Mouse (Mus musculus) layer of hippocampus, adult 8-10 months (tissue): ENCODE measurements around the gene Ring1. TPM values are rescaled to one million over a fixed set of nuclear protein-coding genes. Genes with fewer than 3 reads are reported as not detected.
"Not testable (repeated sequence)": the region's sequence is repeated elsewhere in the genome, so short reads cannot be mapped to it uniquely, and the experiment has no call there.

Experiments used
- DNase-seq, 2 experiments: peaks; one replicate each; pipeline ENCODE4 v3.0.0; 2022; ENCODE audit warnings: low spot score in 2 of 2
- microRNA-seq, 2 experiments: library from miRNA; unstranded; fragments of <30 nt; microRNA quantifications; one replicate each; pipeline ENCODE4 v1.2.0; 2022
- total RNA-seq, 4 experiments: library from RNA; stranded (reverse); gene quantifications; 2 replicates each; pipeline ENCODE4 v1.2.4; 2022

Gene Ring1
- total RNA-seq, 4 experiments from 2014 or later, result 34.8 to 44.1 (median 42.7) TPM

GRCm38 (mm10) chr17:33997025-33997424 is 27.5 kb downstream of the Ring1 start:
- DNase-seq, result not testable (repeated sequence)

GRCm38 (mm10) chr17:33995651-33996050 is 28.8 kb downstream of the Ring1 start:
- no peak for DNase-seq

DNA sequence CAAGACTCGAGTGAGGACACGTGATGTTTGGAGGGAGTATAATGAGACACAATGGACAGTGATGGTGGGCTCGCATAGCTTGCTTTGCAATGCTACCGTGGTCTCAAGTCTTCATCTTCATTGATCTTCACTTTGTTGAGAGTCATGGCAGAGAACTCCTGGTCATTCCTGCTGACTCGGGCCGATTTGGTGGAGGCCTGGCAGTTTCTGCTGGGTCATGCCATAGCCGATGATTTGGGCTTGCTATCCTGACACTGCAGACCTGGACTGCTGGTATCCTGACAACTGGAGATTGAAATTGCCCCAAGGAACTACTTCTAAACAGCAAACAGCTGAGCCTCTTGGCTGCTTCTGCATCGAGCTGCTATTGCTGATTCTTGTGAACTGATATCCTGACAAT is 29.5 kb downstream of the Ring1 start:
- DNase-seq, result no peak

DNA sequence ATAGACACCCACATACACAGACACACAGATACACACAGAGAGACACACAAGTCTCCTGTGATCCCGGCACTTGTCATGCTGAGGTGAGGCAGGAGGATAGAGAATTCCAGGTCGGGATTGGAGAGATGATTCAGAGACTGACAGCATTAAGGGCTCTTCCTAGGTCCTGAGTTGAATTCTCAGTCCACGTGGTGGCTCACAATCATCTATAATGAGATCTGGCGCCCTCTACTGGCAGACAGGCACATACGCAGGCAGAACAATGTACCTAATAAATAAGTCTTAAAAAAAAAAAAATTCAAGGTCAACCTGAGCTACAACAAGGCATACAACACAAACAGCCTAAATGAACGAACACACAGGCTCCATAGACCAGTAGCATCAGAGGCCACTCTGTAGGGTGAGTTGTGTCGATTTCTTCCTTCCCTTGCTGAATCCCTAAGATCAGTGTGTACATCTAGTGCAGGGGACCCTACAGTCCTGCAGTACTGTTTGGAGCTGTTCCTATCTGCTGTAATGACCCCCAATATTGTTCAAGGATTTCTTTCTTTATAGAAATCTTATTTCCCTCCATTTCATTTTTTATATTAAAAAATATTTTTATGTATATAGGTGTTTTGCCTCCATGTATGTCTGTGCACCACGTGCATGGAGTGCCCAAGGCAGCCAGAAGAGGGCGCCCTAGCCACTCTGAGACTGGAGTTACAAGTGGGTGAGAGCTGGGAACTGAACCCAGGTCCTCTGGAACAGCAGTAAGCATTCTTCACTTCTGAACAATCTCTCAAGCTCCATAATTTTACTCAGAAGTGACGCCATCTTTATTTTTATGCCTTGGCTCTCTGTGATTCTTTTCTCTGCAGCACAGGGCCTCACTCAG is 32.5 kb downstream of the Ring1 start:
- no peak for DNase-seq

DNA sequence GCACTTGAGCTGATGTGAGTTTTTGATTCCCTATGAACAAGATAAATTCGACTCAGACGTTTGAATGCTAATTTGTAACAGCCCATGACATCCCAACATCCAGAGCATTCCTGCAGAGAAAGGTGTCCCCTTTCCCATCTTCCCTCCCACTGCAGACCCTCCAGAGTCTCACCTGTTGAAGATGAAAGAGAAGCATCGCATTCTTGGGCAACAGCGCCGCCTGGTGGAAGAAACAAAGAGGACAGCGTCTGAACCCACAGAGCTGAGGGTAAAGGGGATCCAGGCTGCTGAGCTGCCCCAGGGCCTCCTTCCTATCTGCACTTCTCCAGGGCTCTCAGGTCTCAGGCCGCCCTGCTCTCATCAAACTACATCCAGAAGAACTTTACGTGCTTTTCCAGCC is 42.3 kb downstream of the Ring1 start:
- DNase-seq, result peak in 1 of 2 experiments; percentile 60

- peak; percentile 92 for DNase-seq
Measured at GRCm38 (mm10) chr17:33981192-33981909, 43.1 kb downstream of the Ring1 start.

DNA sequence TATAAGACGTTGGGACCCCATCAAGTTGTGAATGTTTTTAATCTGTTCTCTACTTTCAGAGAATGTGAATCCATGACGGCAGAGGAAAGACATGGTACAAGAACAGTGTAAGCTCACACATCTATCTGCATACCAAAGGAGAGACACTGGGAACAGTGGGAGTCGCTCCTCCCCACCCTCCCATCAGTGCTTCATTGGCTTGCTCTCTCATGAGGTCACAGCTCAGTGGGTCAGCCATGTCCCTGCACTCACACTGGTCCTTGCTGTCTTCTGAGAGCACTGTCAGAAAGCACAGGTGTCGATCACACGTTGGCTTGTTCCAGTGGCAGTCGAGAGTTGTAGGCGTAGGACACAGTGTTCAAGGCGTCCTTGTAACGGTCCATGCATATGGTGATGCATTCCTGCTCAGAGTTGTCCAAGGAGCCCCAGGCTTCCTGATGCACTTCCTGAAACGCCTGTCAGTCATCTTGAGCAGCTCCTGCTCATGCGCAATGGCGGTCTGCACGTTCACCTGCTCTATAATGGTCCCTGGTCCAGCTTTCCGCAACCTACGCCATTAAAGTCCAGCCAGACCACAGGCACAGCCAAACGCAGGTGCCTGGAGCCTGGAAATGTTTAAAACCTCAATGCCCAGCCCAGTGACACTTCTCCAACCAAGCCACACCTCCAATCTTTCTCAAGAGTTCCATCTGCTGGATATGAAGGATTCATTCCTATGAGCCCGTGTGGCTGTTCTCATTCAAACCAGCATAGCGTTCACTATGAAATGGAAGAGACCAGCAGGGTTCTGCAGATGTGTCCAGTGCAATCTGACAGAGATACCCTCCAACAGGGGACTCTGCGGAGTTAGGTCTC is 44.1 kb downstream of the Ring1 start:
- no peak for DNase-seq

DNA sequence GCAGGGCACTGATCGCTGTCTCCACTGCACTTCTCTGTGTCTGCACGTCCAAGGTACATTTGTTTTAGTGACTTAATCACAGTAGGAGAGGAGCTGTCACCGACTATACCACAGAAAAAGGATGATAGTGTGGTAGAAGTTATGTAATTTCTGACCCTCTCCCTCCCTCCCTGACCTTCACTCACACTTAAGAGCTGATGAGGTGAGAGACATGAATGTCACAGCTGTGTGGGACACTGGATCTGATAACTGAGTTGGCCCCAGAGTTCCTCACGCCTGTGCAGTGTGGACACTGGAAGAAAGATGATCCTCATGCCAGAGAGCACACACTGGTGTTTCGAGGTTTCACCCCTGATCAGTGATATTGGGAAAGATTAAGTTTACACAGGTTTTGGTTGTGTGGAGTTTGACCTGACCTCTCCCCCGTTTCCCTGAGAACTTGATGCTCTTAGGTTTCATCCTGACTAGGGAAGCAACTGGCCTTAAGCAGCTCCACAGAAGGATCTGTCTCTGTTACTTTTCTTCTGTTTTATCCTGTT is 44.9 kb downstream of the Ring1 start:
- DNase-seq, result no peak

DNA sequence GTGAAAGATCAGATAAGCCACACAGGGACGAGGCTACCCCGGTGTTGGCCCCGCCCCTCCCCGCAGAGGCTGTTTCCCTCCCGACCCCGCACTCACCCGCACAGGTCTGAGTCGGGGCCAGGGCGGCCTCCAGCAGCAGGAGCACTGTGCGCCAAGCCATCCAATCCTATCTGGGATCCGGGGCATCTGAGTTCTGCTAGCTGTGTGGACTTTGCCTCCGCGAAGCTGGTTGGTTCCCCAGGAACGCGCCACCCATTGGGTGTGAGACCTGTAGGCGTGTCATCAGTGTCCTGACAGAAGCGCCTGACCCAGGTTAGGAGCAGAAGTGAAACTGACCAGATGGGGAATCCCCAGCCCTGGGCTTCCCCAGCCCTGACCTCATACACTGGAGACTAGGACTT is 45.8 kb downstream of the Ring1 start:
- DNase-seq, result peak in 1 of 2 experiments; percentile 29

DNA sequence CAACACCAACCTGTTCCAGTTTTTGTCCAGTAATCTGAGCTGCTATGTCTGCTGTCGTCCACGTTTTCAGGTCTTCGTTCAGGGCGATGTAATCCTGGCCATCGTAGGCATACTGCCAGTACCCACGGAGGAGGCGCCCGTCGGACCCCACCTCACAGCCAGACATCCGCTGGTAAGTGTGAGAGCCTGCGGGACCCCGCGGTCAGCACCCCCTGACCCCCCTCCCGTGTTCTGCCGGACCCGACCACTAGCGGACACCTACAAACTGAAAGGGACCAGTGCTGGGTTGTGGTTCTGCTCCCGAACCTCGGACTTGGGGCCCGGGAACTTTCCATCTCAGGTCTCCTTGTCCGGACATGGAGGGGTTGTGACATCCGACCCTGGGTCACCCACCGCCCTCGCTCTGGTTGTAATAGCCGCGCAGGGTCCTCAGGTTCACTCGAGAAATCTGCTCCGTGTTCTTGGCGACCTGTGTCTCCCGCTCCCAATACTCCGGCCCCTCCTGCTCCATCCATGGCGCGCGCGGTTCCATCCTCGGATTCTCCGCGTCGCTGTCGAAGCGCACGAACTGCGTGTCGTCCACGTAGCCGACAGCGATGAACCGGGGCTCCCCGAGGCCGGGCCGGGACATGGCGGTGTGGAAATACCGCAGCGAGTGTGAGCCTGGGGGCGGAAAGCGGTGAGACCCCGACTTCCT is 46.5 kb downstream of the Ring1 start:
- no peak for DNase-seq

- no peak for DNase-seq
Measured at GRCm38 (mm10) chr17:33973572-33973971, 50.9 kb downstream of the Ring1 start.

- no peak for DNase-seq
Measured at GRCm38 (mm10) chr17:33972691-33973090, 51.8 kb downstream of the Ring1 start.

Small RNA genes within 50 kb of the gene (microRNA-seq; reads per million reads assigned to microRNA genes)
- gene Mir219a-1, result 0 reads per million in 2 experiments
- gene Mir219c, result 0 reads per million in 2 experiments

Other genes starting within 250 kb of the Ring1 start
- 1 to 10 TPM; 1.7 to 3.0 (median 2.2) TPM for gene Angptl4, start 242.8 kb downstream of the Ring1 start, total RNA-seq
- gene Kank3, start 214.2 kb downstream of the Ring1 start, total RNA-seq, result 10 to 100 TPM; 26.9 to 41.2 (median 31.4) TPM
- 100 to 1,000 TPM; 686 to 890 (median 782) TPM for gene Rps28, start 200.1 kb downstream of the Ring1 start, total RNA-seq
- gene Ndufa7, start 200.1 kb downstream of the Ring1 start, total RNA-seq, result 100 to 1,000 TPM; 196 to 215 (median 203) TPM
- gene Cd320, start 181.6 kb downstream of the Ring1 start, total RNA-seq, result 10 to 100 TPM; 22.8 to 26.0 (median 25.1) TPM
- gene Gm7029, start 150.8 kb downstream of the Ring1 start, total RNA-seq, result not detected
- 1 to 10 TPM; 1.9 to 2.6 (median 2.5) TPM for gene Kifc1, start 134.0 kb downstream of the Ring1 start, total RNA-seq
- gene Platr17, start 119.5 kb downstream of the Ring1 start, total RNA-seq, result 1 to 10 TPM in 2 of 4 experiments, not detected in 2; 1.4 to 1.8 TPM
- 10 to 100 TPM; 24.2 to 27.1 (median 26.1) TPM for gene Daxx, start 115.3 kb downstream of the Ring1 start, total RNA-seq
- gene Tapbp, start 108.8 kb downstream of the Ring1 start, total RNA-seq, result 10 to 100 TPM; 39.9 to 87.4 (median 58.2) TPM
- 10 to 100 TPM; 28.8 to 36.0 (median 32.5) TPM for gene Zbtb22, start 108.8 kb downstream of the Ring1 start, total RNA-seq
- gene Rgl2, start 95.1 kb downstream of the Ring1 start, total RNA-seq, result 10 to 100 TPM; 64.3 to 90.9 (median 81.8) TPM
- 10 to 100 TPM; 68.7 to 93.1 (median 76.1) TPM for gene Pfdn6, start 84.3 kb downstream of the Ring1 start, total RNA-seq
- 10 to 100 TPM; 13.2 to 17.4 (median 14.9) TPM for gene Wdr46, start 84.0 kb downstream of the Ring1 start, total RNA-seq
- 1 to 10 TPM; 4.7 to 7.4 (median 6.9) TPM for gene B3galt4, start 73.2 kb downstream of the Ring1 start, total RNA-seq
- gene Vps52, start 68.9 kb downstream of the Ring1 start, total RNA-seq, result 10 to 100 TPM; 81.4 to 91.3 (median 81.9) TPM
- gene Rps18, start 68.7 kb downstream of the Ring1 start, total RNA-seq, result 100 to 1,000 TPM; 273 to 401 (median 339) TPM
- 100 to 1,000 TPM in 1 of 4 experiments, 10 to 100 TPM in 3; 29.6 to 138 (median 63.9) TPM for gene H2-K1, start 24.3 kb downstream of the Ring1 start, total RNA-seq
- 10 to 100 TPM; 57.9 to 62.2 (median 58.3) TPM for gene H2-Ke6, start 3.4 kb upstream of the Ring1 start, total RNA-seq
- gene Slc39a7, start 7.0 kb upstream of the Ring1 start, total RNA-seq, result 100 to 1,000 TPM in 1 of 4 experiments, 10 to 100 TPM in 3; 77.1 to 106 (median 92.6) TPM
- gene Rxrb, start 7.1 kb upstream of the Ring1 start, total RNA-seq, result 10 to 100 TPM; 70.8 to 85.4 (median 78.0) TPM
- 10 to 100 TPM; 22.6 to 30.2 (median 27.5) TPM for gene Col11a2, start 14.8 kb upstream of the Ring1 start, total RNA-seq
- 1 to 10 TPM in 2 of 4 experiments, not detected in 2; 2.6 to 3.6 TPM for gene H2-Oa, start 67.7 kb upstream of the Ring1 start, total RNA-seq
- 10 to 100 TPM; 31.5 to 37.7 (median 34.2) TPM for gene H2-DMa, start 94.9 kb upstream of the Ring1 start, total RNA-seq
- 100 to 1,000 TPM; 190 to 204 (median 197) TPM for gene Brd2, start 98.0 kb upstream of the Ring1 start, total RNA-seq
- 1 to 10 TPM in 2 of 4 experiments, under 1 TPM in 2; 0.51 to 3.5 (median 2.1) TPM for gene H2-DMb2, start 118.6 kb upstream of the Ring1 start, total RNA-seq
- gene H2-DMb1, start 128.4 kb upstream of the Ring1 start, total RNA-seq, result 1 to 10 TPM; 3.4 to 9.7 (median 6.0) TPM
- 10 to 100 TPM in 1 of 4 experiments, 1 to 10 TPM in 3; 2.5 to 10.6 (median 5.8) TPM for gene Tap1, start 162.9 kb upstream of the Ring1 start, total RNA-seq
- 1 to 10 TPM; 3.9 to 9.0 (median 5.8) TPM for gene Psmb9, start 163.1 kb upstream of the Ring1 start, total RNA-seq
- 10 to 100 TPM in 2 of 4 experiments, 1 to 10 TPM in 2; 3.8 to 18.8 (median 10.0) TPM for gene Psmb8, start 173.0 kb upstream of the Ring1 start, total RNA-seq
- gene Tap2, start 178.8 kb upstream of the Ring1 start, total RNA-seq, result 10 to 100 TPM; 12.3 to 18.1 (median 15.9) TPM
- gene H2-Ob, start 214.2 kb upstream of the Ring1 start, total RNA-seq, result 1 to 10 TPM in 2 of 4 experiments, under 1 TPM in 1, not detected in 1; 0.69 to 3.3 (median 1.8) TPM
- gene H2-Ab1, start 233.0 kb upstream of the Ring1 start, total RNA-seq, result 10 to 100 TPM in 2 of 4 experiments, 1 to 10 TPM in 2; 1.1 to 31.1 (median 11.6) TPM